Mouse (Mus musculus) E14TG2a.4 (cell line): Measurements from ENCODE around the gene Dstn.

Experiments
- CTCF ChIP-seq: conservative IDR thresholded peaks from 2 replicates; pipeline ENCODE4 v1.5.1; 2014; ENCODE audit warnings: low read length
- NANOG ChIP-seq: IDR thresholded peaks from 2 replicates; pipeline ENCODE4 v1.6.1; 2014; ENCODE audit warnings: borderline replicate concordance, low read length, mixed read lengths
- POU5F1 ChIP-seq: IDR thresholded peaks from 2 replicates; pipeline ENCODE4 v1.6.1; 2014; ENCODE audit warnings: low read length, borderline replicate concordance

- TF ChIP-seq CTCF (no peak), NANOG (no peak), POU5F1 (no peak)
Observed at GRCm38 (mm10) chr2:143914221-143914620, 899 bp upstream of the Dstn start.
